Mouse (Mus musculus) bone marrow, adult 2 months (tissue): Measurements from ENCODE around the gene Pcp2. TPM values are rescaled to one million over a fixed set of nuclear protein-coding genes. Genes with fewer than 3 reads are reported as not detected.
"Not testable (repeated sequence)": the region's sequence is repeated elsewhere in the genome, so short reads cannot be mapped to it uniquely, and the experiment has no call there.

ENCODE experiments used
- H3K27ac ChIP-seq: fragments of 200-500 bp; 2 replicates; pipeline ENCODE4 v1.5.1; 2012; ENCODE audit warnings: low read depth, mild to moderate bottlenecking, control low read depth, inconsistent platforms, low read length; ENCODE audit not compliant: control insufficient read depth, poor library complexity, insufficient read depth
- H3K4me1 ChIP-seq: fragments of 200-500 bp; 2 replicates; pipeline ENCODE4 v1.6.1; 2011; ENCODE audit warnings: low read length; ENCODE audit not compliant: control insufficient read depth, insufficient read depth
- H3K4me3 ChIP-seq: fragments of 200-500 bp; replicated peaks from 2 replicates; pipeline ENCODE3; 2011; ENCODE audit warnings: mild to moderate bottlenecking, low read depth, low read length, control low read depth; ENCODE audit not compliant: control insufficient read depth
- CTCF ChIP-seq: fragments of 200-500 bp; IDR thresholded peaks from 2 replicates; pipeline ENCODE4 v1.5.1; 2011; ENCODE audit warnings: low read length, control low read depth; ENCODE audit not compliant: control insufficient read depth, insufficient read depth
- POLR2A ChIP-seq: fragments of 200-500 bp; IDR thresholded peaks from 2 replicates; pipeline ENCODE4 v1.6.1; 2011; ENCODE audit warnings: low read depth, mild to moderate bottlenecking, control low read depth, low read length, borderline replicate concordance; ENCODE audit not compliant: control insufficient read depth
- WGBS: fragments of 180-500 bp; shearing (Covaris S2); methylation state at CpG from one replicate; pipeline ENCODE4 v1.1.7; 2018; 5-methylcytosine and 5-hydroxymethylcytosine counted together
- polyA plus RNA-seq: library from polyadenylated mRNA; stranded (reverse); fragments of >200 nt; gene quantifications from 2 replicates; pipeline ENCODE4 v1.2.4, GENCODE M21; 2011; ENCODE audit warnings: low replicate concordance; ENCODE audit not compliant: missing spikeins, insufficient read depth, insufficient read length

The Pcp2 gene
- polyA plus RNA-seq, 1 experiment, result not detected

DNA sequence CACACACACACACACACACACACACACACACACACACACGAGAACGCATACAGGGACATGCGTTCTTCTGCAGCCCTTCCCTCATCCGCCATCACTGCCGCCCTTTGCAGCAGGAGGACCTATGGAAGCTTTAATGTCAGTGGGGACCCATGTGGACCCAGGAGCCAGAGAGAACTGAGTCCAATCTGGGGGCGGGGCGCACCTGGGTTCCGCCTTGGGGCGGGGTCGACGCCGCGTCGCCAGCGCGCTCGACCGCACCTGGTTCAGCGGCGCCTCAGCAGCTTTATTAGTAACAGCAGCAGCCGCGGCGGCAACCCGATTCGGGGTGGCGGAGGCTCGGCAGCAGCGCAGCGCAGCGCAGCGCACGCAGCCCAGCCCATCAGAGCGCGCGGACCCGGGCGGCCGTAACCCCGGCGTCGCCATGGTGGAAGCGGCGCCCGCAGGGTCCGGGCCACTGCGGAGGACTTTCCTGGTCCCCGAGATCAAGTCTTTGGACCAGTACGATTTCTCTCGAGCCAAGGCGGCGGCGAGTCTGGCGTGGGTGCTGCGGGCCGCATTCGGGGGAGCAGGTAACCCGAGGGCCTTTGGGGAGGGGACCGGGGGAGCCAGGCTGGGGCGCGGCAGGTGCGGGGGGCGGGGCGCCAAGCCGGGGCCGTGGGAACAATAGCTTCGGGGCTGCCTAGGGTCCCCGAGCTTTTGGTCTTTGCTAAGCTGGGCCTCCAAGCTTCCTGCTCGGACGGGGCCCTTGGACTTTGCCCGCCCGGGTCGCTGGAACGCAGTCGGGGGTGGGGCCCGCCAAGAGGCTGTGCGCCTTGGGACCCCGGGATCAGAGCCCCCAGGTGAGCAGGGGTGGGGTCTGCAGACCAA is 37.7 kb downstream of the Pcp2 start:
- Histone ChIP-seq H3K27ac (peak overlapping the region; percentile 21; the same call in 1 of the 2 replicates), H3K4me3 (peak overlapping the region; percentile 21), H3K4me1 (no peaks in the 10 kb centered on the region; the same call in 1 of the 2 replicates)
- no peak for TF ChIP-seq CTCF
- TF ChIP-seq POLR2A, result 0 out of 2 replicates have a peak, but pooled peaks have one; percentile 13
- under 1% methylated on average over 77 of the region's 77 CpGs for WGBS

DNA sequence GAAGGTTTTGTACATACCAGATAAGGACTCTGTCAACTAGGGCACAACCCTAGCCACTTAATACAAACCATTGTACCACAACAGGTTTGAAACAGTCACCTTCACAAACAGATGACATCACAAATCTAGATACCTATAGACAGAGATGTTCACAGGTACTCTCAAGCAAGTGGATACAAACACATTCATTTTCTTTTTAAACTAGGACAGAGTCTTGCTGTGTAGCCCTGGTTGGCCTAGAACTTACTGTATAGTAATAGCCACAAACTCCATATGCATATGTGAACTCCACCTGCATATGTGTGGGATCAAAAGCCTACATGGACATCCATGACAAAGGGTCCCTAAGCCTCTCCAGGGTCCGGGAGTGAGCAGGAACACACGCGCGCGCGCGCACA is 38.4 kb downstream of the Pcp2 start, which contains the start of gene Camsap3:
TSS of gene Camsap3 (plus strand) at position 301 of the 398 bp plus-strand sequence.
- H3K27ac ChIP-seq, result peak within 1 kb of the TSS; percentile 21; the same call in 1 of the 2 replicates

DNA sequence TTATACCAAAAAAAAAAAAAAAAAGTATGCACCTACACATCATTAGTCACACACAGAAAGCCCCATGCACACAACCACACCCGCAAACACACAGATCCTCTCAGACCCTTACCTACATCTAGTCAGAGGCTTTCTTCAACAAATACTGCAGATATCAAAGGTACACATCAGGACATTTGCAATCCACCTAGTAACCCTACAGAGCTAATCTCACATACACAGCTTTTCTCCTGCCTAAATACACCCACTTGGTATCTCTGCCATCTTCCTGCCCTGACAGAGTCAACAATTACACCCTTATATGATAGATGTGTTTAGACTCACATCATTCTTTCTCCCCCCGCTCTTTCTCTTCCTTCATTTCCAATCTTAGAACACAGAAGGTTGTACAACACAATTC is 38.9 kb downstream of the Pcp2 start:
- Histone ChIP-seq H3K4me1 (no peaks in the 10 kb centered on the region; the same call in 1 of the 2 replicates), H3K4me3 (no peak overlapping the region), H3K27ac (no peak overlapping the region)
- WGBS, result 82% methylated on average over 2 of the region's 2 CpGs
- TF ChIP-seq CTCF, result no peak
- TF ChIP-seq POLR2A, result no peak

More for the DNA sequence above, 38.4 kb downstream of the Pcp2 start, which contains the start of gene Camsap3:
- TF ChIP-seq CTCF, result no peak
- no peak for TF ChIP-seq POLR2A
- 2% methylated on average over 7 of the region's 7 CpGs for WGBS
- Histone ChIP-seq H3K4me3 (peak within 1 kb of the TSS; percentile 21), H3K4me1 (no peaks in the 10 kb centered on the region; the same call in 1 of the 2 replicates)

DNA sequence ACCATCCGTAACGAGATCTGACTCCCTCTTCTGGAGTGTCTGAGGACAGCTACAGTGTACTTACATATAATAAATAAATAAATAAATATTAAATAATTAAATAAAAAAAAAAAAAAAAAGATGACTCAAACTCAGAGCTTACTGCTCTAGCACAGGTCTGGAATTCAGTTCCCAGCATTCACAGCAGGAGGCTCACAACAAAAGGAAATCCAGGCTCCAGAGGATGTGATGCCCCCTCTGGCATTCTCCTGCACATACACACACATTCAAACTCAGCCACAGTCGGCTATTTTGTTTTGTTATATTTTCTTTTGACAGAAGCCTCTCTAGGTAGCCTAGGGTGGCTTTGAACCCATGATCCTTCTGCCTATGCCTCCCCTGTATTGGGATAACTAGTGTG is 43.4 kb downstream of the Pcp2 start:
- H3K4me3 ChIP-seq, H3K4me1 ChIP-seq, H3K27ac ChIP-seq: not testable (repeated sequence)
- WGBS, result 83% methylated on average over 3 of the region's 3 CpGs

DNA sequence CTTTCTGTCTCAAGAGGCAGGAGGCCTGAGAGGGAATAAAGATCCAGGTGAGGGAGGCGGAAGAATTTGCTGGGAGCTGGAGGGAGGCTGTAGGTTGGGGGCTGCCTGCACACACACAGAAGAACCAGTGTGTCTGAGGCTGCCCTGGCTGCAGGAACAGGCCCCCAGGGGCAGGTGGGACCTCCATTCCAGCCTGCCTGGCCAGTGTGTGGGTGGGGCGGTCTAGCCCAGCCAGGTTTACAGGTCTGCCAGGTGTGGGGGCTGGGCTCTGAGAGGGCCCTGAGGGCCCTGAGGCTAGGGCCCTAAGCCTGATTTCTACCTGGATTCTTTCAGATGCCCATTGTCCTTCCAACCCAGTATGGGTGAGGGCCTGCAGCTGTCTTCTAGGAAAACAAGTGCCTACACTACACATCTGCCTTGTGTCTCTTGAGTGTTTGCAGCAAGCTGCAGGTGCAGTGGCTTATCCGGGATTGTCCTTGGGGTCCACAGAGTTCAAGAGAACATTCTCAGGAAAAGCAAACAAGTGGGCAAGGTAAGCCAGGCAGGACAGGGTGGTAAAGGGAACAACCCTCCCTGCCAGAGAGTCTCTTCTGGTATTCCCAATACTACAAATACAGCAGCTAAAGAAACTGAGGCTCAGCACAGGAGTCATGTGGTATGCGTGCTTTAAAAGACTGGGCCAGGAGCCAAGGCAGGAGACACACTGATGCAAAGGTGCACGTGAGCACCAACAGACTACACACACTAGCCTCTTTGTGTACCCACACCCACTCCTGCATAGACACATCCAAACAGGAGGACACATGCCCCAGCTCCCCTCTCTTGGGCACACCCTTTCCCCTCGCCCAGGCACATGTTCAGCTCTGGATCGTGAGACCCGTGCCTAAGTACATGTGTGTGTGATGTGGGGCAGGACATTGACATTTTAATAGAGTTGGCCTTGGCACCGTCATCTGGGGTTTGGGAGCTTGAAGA is 45.7 kb downstream of the Pcp2 start:
- TF ChIP-seq POLR2A, result no peak
- no peak for TF ChIP-seq CTCF
- WGBS, result 83% methylated on average over 9 of the region's 9 CpGs
- Histone ChIP-seq H3K27ac (no peak overlapping the region), H3K4me3 (no peak overlapping the region), H3K4me1 (no peaks in the 10 kb centered on the region)

DNA sequence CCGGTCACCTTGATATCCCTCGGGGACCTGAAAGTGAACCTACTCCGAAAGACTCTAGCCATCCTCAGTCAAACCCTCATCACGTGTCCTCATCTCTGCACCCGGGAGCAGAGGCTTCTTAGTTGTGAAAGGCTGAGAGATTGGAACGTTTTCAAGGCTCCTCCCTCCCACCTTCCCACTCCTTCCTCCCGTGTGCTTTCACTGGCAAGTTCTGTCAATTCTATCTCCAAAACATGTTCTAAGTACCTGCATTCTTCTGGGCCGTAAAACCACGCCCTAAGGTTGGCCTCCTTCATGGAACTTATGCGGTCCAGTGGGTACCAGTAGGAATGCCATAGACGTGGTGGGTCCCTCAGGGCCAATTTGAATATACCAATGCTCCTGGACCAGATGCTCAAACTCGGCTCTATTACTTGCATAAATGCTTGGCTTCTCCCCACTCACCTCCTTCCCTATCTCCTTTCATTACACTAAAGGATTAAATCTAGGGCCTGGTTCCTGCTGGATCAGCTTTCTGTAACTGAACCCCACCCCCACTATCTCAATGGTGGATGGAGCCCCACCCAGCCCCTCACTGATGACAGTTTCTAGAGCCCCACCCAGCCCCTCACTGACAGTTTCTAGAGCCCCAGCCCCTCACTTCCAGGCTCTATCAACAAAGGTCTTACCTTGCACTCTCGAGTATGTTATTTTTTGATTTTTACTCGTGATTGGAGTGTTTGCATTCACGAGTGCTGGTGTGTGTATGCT is 49.0 kb downstream of the Pcp2 start:
- TF ChIP-seq POLR2A (no peak), CTCF (no peak)
- 65% methylated on average over 15 of the region's 15 CpGs for WGBS
- Histone ChIP-seq H3K27ac (no peak overlapping the region), H3K4me3 (no peak overlapping the region), H3K4me1 (no peaks in the 10 kb centered on the region)

DNA sequence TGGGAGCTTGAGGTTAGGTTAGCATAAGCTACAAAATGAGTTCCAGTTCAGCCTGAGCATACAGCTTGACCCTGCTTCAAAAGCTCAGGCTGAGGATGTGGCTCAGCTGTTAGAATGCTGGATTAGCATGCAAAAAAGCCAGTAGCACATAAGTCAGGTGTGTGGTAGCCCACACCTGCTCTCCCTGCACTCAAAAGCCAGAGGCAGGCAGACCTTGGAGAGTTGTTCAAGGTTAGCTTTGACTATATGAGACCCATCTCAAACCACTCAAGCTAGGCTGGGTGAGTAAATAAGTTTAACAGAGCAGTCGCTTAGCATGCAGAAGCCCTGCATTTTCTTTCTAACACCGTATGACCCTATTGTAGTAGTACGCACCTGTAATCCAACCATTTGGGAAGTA is 50.8 kb downstream of the Pcp2 start:
- Histone ChIP-seq H3K4me3 (no peak overlapping the region), H3K27ac (no peak overlapping the region), H3K4me1 (no peaks in the 10 kb centered on the region)
- WGBS, result 87% methylated on average over 3 of the region's 3 CpGs
- TF ChIP-seq POLR2A (no peak), CTCF (no peak)

Other genes with a start within 250 kb of the Pcp2 start
- gene Arhgef18, start 232.5 kb downstream of the Pcp2 start, polyA plus RNA-seq, result 15.2 and 34.7 TPM in 2 replicates
- 1.7 and 2.6 TPM in 2 replicates for gene Pex11g, start 157.9 kb downstream of the Pcp2 start, polyA plus RNA-seq
- 1.00 TPM in 1 of 2 replicates, not detected in the other for gene Tex45, start 154.7 kb downstream of the Pcp2 start, polyA plus RNA-seq
- 3.9 and 5.8 TPM in 2 replicates for gene Zfp358, start 132.4 kb downstream of the Pcp2 start, polyA plus RNA-seq
- gene Mcoln1, start 125.1 kb downstream of the Pcp2 start, polyA plus RNA-seq, result 97.4 and 154 TPM in 2 replicates
- 36.3 and 52.7 TPM in 2 replicates for gene Pnpla6, start 110.2 kb downstream of the Pcp2 start, polyA plus RNA-seq
- gene C330021F23Rik, start 57.6 kb downstream of the Pcp2 start, polyA plus RNA-seq, result not detected in 2 replicates
- 1.1 and 4.1 TPM in 2 replicates for gene Camsap3, start 38.3 kb downstream of the Pcp2 start, polyA plus RNA-seq
- 22.4 and 40.3 TPM in 2 replicates for gene Xab2, start 4.2 kb downstream of the Pcp2 start, polyA plus RNA-seq
- 162 and 227 TPM in 2 replicates for gene Pet100, start 4.0 kb downstream of the Pcp2 start, polyA plus RNA-seq
- gene Stxbp2, start 5.4 kb upstream of the Pcp2 start, polyA plus RNA-seq, result 229 and 373 TPM in 2 replicates
- gene Retn, start 30.2 kb upstream of the Pcp2 start, polyA plus RNA-seq, result 3.0 TPM in 1 of 2 replicates, not detected in the other
- 38.3 and 142 TPM in 2 replicates for gene Mcemp1, start 40.2 kb upstream of the Pcp2 start, polyA plus RNA-seq
- gene Fcor, start 46.8 kb upstream of the Pcp2 start, polyA plus RNA-seq, result 10.9 TPM in 1 of 2 replicates, not detected in the other
- gene Trappc5, start 50.8 kb upstream of the Pcp2 start, polyA plus RNA-seq, result 7.7 and 10.0 TPM in 2 replicates
- 16.8 and 37.3 TPM in 2 replicates for gene Fcer2a, start 68.6 kb upstream of the Pcp2 start, polyA plus RNA-seq
- gene Clec4g, start 95.1 kb upstream of the Pcp2 start, polyA plus RNA-seq, result not detected in 2 replicates
- gene Cd209a, start 123.4 kb upstream of the Pcp2 start, polyA plus RNA-seq, result 1.3 and 3.4 TPM in 2 replicates
- not detected in 2 replicates for gene Cd209e, start 228.8 kb upstream of the Pcp2 start, polyA plus RNA-seq